Mouse (Mus musculus) midbrain, embryonic 10.5 days (tissue): ENCODE measurements around the gene Slc27a4. TPM values are rescaled to one million over a fixed set of nuclear protein-coding genes. Genes with fewer than 3 reads are reported as not detected.

Experiments used
- DNase-seq: peaks from one replicate; pipeline ENCODE4 v3.0.0-alpha.2; 2017; ENCODE audit warnings: low spot score
- H3K27ac ChIP-seq: fragments of 300-500 bp; sonication (generic); replicated peaks from 2 replicates; pipeline ENCODE4 v1.5.1; 2016; ENCODE audit warnings: mild to moderate bottlenecking
- H3K27me3 ChIP-seq: fragments of 300-500 bp; sonication (generic); 2 replicates; pipeline ENCODE4 v1.6.1; 2016; ENCODE audit warnings: low read depth, mild to moderate bottlenecking; ENCODE audit not compliant: poor library complexity, severe bottlenecking
- H3K36me3 ChIP-seq: fragments of 300-500 bp; sonication (generic); 2 replicates; pipeline ENCODE4 v1.6.1; 2016; ENCODE audit warnings: mild to moderate bottlenecking, moderate library complexity
- H3K4me1 ChIP-seq: fragments of 300-500 bp; sonication (generic); 2 replicates; pipeline ENCODE4 v1.6.1; 2016
- H3K4me3 ChIP-seq: fragments of 300-500 bp; sonication (generic); 2 replicates; pipeline ENCODE4 v1.5.1; 2016; ENCODE audit warnings: mild to moderate bottlenecking, moderate library complexity
- H3K9me3 ChIP-seq: fragments of 300-500 bp; sonication (generic); replicated peaks from 2 replicates; pipeline ENCODE4 v1.6.1; 2016; ENCODE audit warnings: mild to moderate bottlenecking
- WGBS: fragments of 180-500 bp; shearing (Covaris S2); methylation state at CpG from one replicate; pipeline ENCODE4 v1.1.7; 2016; 5-methylcytosine and 5-hydroxymethylcytosine counted together
- microRNA-seq: library from miRNA; unstranded; fragments of <30 nt; microRNA quantifications from one replicate; pipeline ENCODE4, GENCODE M21; 2017
- polyA plus RNA-seq: library from polyadenylated mRNA; unstranded; fragments of >200 nt; fragmentation: Nextera tagmentation; extraction: Ambion mirVana; gene quantifications from 2 replicates; pipeline ENCODE4 v1.2.1, GENCODE M21; 2016

The Slc27a4 gene
- polyA plus RNA-seq, 1 experiment from 2014 or later: 16.9 TPM

DNA sequence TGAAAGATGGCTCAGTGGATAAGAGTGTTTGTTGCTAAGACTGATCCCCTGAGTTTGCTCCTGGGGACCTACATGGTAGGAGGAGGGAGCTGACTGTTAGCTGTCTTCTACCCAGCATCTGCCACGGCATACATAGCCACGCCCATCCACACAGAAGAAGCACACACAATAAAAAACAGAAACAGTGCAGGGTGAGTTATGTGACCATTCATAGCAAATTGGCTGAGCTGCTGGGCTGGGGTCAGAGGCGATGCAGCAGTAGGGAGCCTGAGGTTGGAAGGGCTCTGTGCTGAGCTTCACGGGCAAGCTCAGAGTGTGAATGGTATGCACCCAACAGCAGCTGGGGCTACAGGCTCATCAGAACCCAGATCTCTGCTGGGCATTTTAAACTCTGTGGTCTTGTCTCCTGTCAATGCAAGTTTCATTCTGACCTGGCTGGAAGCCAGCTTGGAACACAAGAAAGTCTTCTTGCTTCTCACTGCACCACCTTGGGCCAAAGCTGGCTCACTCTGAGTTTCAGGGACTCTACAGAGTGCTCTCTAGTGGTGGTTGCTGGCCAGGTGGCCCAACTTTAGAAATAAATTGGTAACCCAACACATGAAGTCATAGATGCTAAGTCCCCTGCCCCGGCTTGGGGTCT is 47.5 kb downstream of the Slc27a4 start:
- 57% methylated on average over 5 of the region's 5 CpGs for whole genome bisulfite sequencing
- Histone ChIP-seq H3K36me3 (peaks cover 3% of the 10 kb centered on the region), H3K27me3 (peaks cover 47% of the 10 kb centered on the region), H3K4me3 (peak overlapping the region; percentile 7; the same call in 1 of the 2 replicates), H3K4me1 (peaks cover 100% of the 10 kb centered on the region), H3K9me3 (no peaks in the 10 kb centered on the region), H3K27ac (peak overlapping the region; percentile 100)
- DNase-seq: peak; percentile 17

DNA sequence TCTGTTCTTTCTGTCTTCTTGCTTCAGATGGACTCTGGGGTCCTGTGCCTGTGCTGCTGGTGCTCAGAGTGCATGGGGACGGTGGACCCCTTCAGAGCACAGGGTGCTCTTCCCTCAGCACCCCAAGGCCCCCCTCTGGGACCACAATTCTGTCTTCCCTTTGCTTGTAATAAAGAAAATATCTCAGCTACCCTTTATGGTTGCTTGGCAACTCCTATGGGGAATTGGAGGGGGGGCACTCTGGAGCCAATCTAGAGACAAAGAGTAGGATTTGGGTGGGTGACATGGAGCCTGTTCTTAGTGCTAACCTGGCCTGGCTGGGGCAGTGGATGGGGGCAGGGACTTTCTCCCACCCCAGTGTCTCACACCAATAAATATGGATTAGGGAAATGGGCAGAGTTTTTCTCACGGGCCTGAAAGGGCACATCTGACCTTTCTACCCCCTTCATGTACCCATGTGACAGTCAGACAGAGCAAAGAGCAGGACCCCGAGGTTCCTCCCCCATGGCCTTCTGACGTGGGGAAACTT is 50.6 kb downstream of the Slc27a4 start:
- DNase-seq: peak; percentile 80
- Histone ChIP-seq H3K4me3 (peak overlapping the region; percentile 17), H3K9me3 (no peaks in the 10 kb centered on the region), H3K36me3 (no peaks in the 10 kb centered on the region), H3K27ac (peak overlapping the region; percentile 100), H3K4me1 (peaks cover 100% of the 10 kb centered on the region), H3K27me3 (peaks cover 25% of the 10 kb centered on the region)
- 15% methylated on average over 4 of the region's 4 CpGs for WGBS

DNA sequence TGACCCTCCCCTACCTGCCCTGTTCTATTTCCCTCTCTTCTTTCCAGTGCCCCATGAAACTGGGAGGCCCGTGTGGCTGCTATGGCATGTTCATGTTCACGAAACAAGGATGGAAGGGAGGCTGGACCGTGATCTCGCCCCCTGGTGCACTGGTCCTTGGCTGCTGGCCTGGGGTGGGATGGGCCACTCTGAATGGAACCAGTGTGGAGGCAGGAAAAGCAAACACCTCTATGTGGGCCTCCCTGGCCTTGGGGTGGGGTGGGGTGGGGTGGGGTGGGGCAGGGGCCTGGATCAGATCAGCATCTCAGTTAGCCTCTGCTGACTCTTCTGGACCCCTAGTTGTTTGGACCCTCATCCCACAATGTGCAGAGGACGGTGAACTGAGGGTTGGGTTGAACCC is 51.3 kb downstream of the Slc27a4 start:
- Histone ChIP-seq H3K4me3 (peak overlapping the region; percentile 17), H3K27me3 (peaks cover 25% of the 10 kb centered on the region), H3K9me3 (no peaks in the 10 kb centered on the region), H3K4me1 (peaks cover 100% of the 10 kb centered on the region), H3K36me3 (no peaks in the 10 kb centered on the region), H3K27ac (peak overlapping the region; percentile 100)
- 41% methylated on average over 5 of the region's 5 CpGs for WGBS
- no peak for DNase-seq

DNA sequence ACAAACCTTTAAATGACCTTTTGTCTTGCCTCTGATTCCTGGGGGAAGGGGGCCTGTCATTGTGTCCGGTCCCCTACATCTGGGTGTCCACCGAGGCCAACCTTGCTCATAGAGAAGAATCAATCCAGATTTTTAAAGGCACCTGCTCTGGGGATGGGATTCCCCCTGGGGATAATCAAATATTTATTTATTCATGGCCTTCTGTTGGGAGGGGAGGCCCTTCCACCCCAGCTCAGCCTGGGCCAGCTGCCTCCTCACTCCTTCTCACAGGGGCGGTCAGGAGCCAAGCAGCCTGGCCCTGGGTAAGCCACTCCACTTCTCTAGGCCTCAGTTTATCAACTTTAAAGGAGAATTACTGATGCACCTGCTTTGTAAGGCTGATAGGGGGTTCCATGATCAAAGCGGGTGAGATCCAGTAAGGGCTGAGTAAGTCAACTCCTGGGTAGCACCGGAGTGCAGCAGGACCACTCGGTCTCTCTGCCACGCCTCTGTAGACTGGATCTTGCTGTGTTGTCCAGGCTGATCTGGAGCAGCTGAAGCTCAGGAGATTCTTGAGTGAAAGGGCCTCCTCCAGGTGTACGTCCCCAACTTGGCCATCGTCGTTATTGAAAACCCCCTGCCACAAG is 53.3 kb downstream of the Slc27a4 start:
- peaks cover 18% of the 10 kb centered on the region for H3K27me3 ChIP-seq
- peak overlapping the region; percentile 100 for H3K27ac ChIP-seq
- H3K9me3 ChIP-seq: no peaks in the 10 kb centered on the region
- H3K4me3 ChIP-seq: peak overlapping the region; percentile 34
- no peaks in the 10 kb centered on the region for H3K36me3 ChIP-seq
- peak; percentile 67 for DNase-seq
- peaks cover 87% of the 10 kb centered on the region for H3K4me1 ChIP-seq
- WGBS: 59% methylated on average over 10 of the region's 10 CpGs

DNA sequence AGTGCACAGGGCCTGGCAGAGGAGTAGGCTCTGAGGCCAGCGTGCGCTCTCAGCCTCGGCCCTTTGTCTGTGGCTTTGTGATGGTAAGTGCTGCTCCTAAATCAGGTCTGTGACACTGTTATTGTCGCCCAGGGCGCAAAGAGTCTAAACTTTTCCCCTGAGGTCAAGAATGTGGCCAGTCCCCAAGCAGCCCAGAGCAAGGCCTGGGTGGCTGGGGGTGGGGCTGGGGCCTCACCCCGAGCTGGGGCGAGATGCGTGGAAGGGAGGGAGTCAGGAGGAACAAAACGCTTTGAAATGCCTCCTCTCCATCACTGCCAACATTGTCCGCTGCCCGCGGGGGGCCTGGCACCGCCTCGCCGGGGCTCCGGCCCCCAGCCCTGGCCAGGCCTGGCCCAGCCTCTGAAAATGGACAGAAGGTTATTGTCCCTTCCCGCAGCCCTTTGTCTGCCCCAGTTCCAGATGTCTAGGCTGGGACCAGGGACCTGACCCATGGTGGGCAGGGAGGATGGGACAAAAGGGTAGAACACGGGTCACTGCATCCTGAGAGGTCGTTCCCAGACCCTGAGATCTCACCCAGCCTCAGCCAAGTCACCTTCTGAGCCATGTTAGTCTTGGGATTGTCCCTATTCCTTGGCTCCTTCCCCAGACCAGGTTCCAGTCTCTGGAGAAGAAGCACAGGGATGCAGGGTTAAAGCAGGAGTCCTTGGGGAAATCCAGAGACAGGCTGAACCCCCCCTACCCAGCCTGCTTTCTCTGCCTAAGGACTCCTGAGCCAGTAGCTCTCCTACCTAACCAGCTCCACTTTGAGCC is 54.2 kb downstream of the Slc27a4 start:
- DNase-seq: peak; percentile 87
- Histone ChIP-seq H3K27ac (peak overlapping the region; percentile 100), H3K36me3 (no peaks in the 10 kb centered on the region), H3K27me3 (peaks cover 18% of the 10 kb centered on the region), H3K9me3 (no peaks in the 10 kb centered on the region), H3K4me3 (peak overlapping the region; percentile 34), H3K4me1 (peaks cover 78% of the 10 kb centered on the region)
- 8% methylated on average over 19 of the region's 19 CpGs for WGBS

DNA sequence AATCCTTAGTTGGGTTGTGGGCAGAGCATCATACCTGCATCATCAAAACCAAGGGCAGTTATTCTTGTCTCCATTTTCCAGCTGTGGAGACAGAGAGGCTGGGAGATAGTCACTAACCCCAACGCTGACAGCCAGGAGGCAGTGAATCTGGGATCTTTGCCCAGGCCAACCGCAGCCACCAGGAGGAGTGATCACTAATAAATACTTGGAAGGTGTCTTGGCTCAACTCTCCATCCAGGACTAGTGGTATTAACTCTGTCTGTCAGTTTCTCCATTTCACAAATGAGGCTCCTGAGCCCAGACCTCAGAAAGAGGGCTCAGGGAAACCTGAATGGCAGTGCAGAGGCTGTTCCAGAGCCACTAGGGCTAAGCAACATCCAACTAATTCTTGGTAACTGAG is 54.9 kb downstream of the Slc27a4 start:
- H3K9me3 ChIP-seq: no peaks in the 10 kb centered on the region
- 50% methylated on average over 2 of the region's 2 CpGs for WGBS
- no peak for DNase-seq
- peak overlapping the region; percentile 100 for H3K27ac ChIP-seq
- peaks cover 18% of the 10 kb centered on the region for H3K27me3 ChIP-seq
- H3K4me3 ChIP-seq: peak overlapping the region; percentile 34
- H3K4me1 ChIP-seq: peaks cover 71% of the 10 kb centered on the region
- no peaks in the 10 kb centered on the region for H3K36me3 ChIP-seq

DNA sequence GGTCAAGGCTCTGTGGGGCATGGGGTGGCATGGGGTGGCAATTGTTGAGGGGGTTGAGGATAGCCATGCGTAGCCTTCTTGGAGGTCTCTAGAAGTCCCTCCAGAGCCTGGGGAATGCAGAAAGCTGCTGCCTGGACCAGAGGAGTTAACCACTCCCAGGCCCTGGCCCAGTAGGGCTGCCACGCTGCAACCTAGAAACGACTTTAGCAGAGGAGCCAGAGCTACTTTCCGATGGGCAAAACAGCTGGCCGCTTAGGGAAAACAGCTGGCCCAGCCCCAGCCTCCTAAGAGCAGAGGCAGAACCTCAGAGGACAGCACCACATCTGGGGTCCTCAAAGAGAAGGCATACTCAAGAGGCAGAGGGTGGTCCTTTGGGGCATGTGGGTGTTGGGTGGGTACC is 55.5 kb downstream of the Slc27a4 start:
- H3K4me3 ChIP-seq: peak overlapping the region; percentile 9; the same call in 1 of the 2 replicates
- 75% methylated on average over 5 of the region's 5 CpGs for WGBS
- peaks cover 65% of the 10 kb centered on the region for H3K4me1 ChIP-seq
- DNase-seq: no peak
- no peaks in the 10 kb centered on the region for H3K36me3 ChIP-seq
- H3K27me3 ChIP-seq: peaks cover 18% of the 10 kb centered on the region
- H3K27ac ChIP-seq: peak overlapping the region; percentile 100
- no peaks in the 10 kb centered on the region for H3K9me3 ChIP-seq

DNA sequence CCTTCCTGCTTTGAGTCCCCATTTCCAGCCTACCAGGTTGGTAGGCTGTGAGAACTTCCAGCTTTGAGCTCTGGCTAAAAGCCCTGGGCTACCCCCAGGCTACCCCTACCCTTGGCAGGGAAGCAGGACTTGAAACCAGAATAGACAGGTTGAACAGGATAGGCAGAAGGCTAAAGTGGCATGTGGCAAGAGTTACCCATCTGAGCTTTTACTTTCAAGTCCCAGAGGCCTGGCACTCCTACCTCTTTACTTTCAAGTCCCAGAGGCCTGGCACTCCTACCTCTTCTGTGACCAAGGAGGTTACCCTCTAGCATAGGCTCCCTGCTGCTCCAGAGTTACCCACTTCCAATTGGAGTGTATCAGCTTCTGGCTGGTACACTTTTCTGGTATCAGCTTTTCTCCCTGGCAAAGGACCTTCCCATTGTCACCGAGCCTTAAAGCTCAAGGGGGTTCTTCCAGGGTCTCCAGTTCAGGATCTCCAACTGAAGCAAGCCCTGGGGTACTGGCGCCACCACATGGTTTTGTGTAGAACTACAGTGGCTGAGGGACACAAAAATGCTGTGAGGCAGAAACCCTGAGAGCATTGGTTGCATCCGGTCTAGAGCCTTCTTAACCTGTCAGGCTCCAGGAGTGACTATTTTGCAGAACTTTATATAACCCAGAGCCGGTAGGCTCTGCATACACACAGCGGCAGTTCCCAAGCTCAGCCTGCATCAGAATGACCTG is 56.5 kb downstream of the Slc27a4 start:
- peaks cover 20% of the 10 kb centered on the region for H3K27me3 ChIP-seq
- no peaks in the 10 kb centered on the region for H3K9me3 ChIP-seq
- H3K4me3 ChIP-seq: peak overlapping the region; percentile 28
- H3K36me3 ChIP-seq: no peaks in the 10 kb centered on the region
- peak overlapping the region; percentile 100 for H3K27ac ChIP-seq
- DNase-seq: peak; percentile 86
- WGBS: 12% methylated on average over 5 of the region's 5 CpGs
- peaks cover 55% of the 10 kb centered on the region for H3K4me1 ChIP-seq

DNA sequence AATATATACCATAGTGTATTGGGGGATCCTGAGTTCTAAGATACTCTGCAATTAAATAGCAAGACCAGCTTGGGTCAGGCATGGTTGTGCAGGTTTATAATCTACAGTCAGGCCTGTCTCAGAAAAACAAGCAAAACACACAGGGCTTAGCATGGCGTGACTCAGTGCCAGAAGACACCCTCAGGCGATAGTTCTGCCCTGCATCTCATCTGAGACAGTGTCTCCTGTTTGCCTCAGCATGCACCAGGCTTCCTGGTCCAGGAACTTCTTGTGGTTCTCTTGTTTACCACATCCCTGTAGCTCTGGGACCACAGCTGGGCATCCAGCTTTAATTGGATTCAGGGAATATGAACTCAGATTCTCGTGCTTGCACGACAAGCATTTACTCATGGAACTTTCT is 62.7 kb downstream of the Slc27a4 start:
- DNase-seq: no peak
- 84% methylated on average over 4 of the region's 4 CpGs for WGBS
- peaks cover 29% of the 10 kb centered on the region for H3K4me1 ChIP-seq
- H3K36me3 ChIP-seq: no peaks in the 10 kb centered on the region
- H3K4me3 ChIP-seq: no peak overlapping the region
- no peak overlapping the region for H3K27ac ChIP-seq
- H3K9me3 ChIP-seq: no peaks in the 10 kb centered on the region
- peaks cover 14% of the 10 kb centered on the region; the same call in 1 of the 2 replicates for H3K27me3 ChIP-seq

Small RNA genes lying within 50 kb of the gene (microRNA-seq; reads per million reads assigned to microRNA genes)
- gene Mir219a-2 (1.8 reads per million), gene Mir219b (not detected)

Other genes starting within 250 kb of the Slc27a4 start
- gene Rapgef1, start 182.9 kb upstream of the Slc27a4 start, polyA plus RNA-seq: 14.4 and 15.4 TPM in 2 replicates
- not detected in 2 replicates for gene Gm13420, start 50.9 kb upstream of the Slc27a4 start, polyA plus RNA-seq
- gene Gm13547, start 43.3 kb upstream of the Slc27a4 start, polyA plus RNA-seq: 0.56 TPM in 1 of 2 replicates, not detected in the other
- gene Coq4, start 15.1 kb upstream of the Slc27a4 start, polyA plus RNA-seq: 48.1 and 48.6 TPM in 2 replicates
- gene Trub2, start 14.1 kb upstream of the Slc27a4 start, polyA plus RNA-seq: 54.2 and 62.4 TPM in 2 replicates
- gene Urm1, start 17.4 kb downstream of the Slc27a4 start, polyA plus RNA-seq: 22.3 TPM in 2 replicates
- gene Cercam, start 66.5 kb downstream of the Slc27a4 start, polyA plus RNA-seq: 39.1 and 42.5 TPM in 2 replicates
- 116 and 133 TPM in 2 replicates for gene Odf2, start 86.6 kb downstream of the Slc27a4 start, polyA plus RNA-seq
- 70.2 and 70.4 TPM in 2 replicates for gene Gle1, start 132.8 kb downstream of the Slc27a4 start, polyA plus RNA-seq
- 91.7 and 116 TPM in 2 replicates for gene Sptan1, start 162.9 kb downstream of the Slc27a4 start, polyA plus RNA-seq
- gene Wdr34, start 246.2 kb downstream of the Slc27a4 start, polyA plus RNA-seq: 26.6 and 30.5 TPM in 2 replicates